Mouse (Mus musculus) lung, postnatal 36 days (tissue): ENCODE results near the gene Rnase11.
"Not testable (repeated sequence)": the region's sequence is repeated elsewhere in the genome, so short reads cannot be mapped to it uniquely, and the experiment has no call there.

Source experiments
- DNase-seq: peaks from one replicate; pipeline ENCODE4 v3.0.0; 2022; ENCODE audit warnings: mixed read lengths

Gene Rnase11

GRCm38 (mm10) chr14:51079180-51079579, 29.2 kb upstream of the Rnase11 start:
- DNase-seq: no peak

DNA sequence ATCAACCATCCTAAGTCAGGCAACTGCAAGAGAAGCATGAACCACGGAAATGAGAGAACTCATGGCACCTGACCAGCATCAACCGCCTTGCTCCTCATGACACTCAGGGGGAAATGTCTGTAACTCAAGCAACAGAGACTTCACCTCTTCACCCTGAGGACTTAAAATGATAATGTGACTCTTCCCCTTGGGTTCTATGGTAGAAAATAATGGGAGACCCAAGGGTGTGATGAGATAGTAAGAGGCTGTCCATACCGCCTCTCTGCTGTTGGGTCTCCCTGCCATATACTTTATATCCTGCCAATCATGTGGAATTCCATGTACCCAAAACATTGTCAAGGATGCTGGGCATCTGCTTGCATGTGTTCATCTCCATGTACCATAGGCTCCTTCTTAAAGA, 24.4 kb upstream of the Rnase11 start, which contains the start of gene Olfr750:
Gene Olfr750 (minus strand): TSS at position 101 of the 400 bp plus-strand sequence.
- DNase-seq: no peak

GRCm38 (mm10) chr14:51069617-51070016, 19.7 kb upstream of the Rnase11 start:
- peak; percentile 91 for DNase-seq

DNA sequence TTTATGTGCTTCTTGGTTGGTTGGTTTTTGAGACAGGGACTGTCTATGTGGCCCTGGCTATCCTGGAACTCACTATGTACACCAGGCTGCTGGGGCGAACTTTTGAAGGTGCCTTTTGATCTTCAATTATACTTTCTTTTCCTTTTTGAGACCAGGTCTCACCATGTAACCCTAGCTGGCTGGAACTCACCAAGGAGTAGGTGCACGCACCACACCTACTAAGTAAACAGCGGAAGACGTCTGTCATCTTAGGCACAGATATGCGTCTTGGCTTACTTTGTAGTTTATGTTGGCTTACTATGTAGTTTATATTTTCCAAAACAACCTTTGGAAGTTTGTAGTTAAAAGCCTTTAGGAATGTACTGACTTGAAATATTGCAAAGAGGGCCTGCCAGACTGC, 19.0 kb upstream of the Rnase11 start:
- DNase-seq: no peak

DNA sequence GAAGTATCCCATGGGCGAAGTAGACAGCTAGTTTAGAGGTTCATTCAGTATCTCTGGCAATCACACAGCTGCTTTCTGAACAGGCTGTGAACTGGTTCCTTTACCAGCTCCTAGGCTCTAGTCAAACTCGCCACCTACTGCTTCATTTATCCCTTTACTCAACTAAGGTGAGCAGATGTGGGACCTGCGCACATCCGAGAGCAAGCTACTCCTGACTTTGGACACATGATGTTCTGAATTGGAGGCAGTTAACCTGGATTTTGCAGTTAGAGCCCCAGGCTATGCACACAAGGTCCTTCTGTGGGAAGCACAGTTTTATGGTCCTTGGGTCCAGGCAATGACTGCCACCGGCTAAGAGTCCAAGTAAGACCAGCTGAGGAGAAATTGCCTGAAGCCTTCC, 10.8 kb upstream of the Rnase11 start:
- DNase-seq: no peak

DNA sequence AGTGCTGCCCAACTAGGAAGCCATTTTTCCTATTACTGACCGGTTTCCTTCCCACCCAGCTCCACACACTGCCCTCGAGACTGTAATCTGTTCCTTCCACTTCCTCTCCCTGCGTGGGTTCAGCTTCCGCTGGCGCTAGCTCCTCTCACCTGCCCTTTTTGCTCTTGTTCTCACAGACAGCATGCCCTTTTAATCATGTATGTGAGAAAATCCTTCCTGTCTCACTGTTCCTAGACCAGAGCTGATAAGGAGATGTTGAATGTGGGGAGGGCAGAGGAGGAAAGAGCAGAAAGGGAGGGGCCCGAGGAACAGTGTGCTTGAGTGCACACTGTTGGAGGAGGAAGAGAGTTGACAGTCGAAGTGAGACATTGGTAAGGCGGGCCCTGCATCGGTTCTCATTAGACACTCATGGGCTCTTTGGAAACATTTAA, 7.5 kb upstream of the Rnase11 start, which contains the start of gene Rnase12:
Gene Rnase12 (minus strand): TSS at position 261 of the 431 bp plus-strand sequence.
- DNase-seq: no peak

- DNase-seq: no peak
Observed at GRCm38 (mm10) chr14:51054243-51055237, 4.6 kb upstream of the Rnase11 start.

DNA sequence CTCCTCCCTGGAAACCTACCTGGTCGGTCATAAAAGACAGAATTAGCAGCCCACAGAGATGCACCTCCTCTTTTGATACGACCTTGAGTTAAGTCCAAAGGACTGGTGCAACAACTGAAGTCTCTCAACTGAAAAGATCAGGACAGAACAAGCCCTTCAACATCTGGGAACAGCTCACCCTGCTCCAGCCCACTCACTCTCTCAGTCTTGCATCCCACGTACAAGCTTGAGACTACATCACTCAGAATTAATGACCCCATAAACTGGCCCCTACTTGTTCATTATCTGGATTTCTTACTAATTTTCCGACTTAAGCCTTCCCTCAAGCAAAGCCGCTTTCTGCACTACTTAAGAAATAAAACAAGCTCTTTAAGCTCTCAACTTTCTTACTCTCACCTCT, 3.2 kb upstream of the Rnase11 start:
- no peak for DNase-seq

DNA sequence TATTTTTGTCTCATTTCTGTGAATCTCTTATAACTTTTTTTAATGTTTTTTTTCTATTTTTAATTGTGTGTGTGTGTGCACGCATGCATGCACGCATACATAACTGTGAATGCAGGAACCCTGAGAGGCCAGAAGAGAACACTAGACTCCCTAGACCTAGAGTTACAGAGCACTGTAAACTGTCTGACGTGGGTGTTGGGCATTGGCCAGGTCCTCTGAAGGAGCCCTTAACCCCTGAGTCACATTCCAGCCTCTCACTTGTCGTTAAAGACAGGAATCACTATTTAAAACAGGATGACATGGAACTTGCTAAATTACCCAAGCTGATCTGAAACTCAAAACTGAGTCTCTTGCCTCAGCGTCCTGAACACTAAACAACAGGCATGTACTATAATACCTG, 2.0 kb upstream of the Rnase11 start:
- no peak for DNase-seq

DNA sequence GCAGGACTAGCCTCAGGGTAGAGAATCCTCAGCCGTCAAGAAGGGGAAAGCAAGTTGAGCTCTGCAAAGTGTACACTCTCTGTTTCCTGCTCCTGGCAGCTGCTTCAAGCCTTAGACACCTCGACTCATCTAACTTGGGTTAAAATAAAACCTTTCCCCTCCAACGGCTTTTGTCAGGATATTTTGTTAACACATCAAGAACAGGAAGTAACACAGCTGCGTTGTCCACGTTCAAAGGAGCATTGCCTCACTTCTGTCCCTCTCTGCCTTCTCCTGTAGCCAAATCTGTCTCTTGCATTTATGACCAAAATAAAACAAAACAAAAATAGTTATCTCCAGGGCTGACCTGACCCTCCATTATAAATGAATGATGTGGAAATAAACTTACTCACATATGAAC, 2.1 kb downstream of the Rnase11 start:
- DNase-seq: no peak

- DNase-seq: no peak
Observed at GRCm38 (mm10) chr14:51041769-51042168, 8.2 kb downstream of the Rnase11 start, which contains the start of gene Rnase9. Gene Rnase9, minus strand, starts transcription at chr14:51041869.

GRCm38 (mm10) chr14:51036214-51036613, 13.7 kb downstream of the Rnase11 start:
- no peak for DNase-seq

DNA sequence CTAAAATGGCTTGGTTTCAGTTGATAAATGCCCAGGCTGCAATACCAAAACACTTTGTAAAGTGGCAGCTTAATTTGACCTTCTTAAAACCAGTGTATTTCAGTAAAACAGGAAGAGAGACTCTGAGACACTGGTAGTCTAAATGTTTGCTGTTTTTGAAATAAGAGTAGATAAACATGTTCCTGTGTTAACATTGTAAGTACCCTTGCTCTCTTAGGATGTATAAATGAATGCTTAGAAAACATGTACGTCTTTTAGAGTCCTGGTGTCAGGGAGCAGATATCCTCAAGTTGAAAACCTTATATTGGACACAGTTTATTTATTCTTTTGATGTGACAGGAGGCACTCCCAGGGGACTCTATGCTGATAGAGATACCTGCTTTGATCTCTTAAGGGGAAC, 14.8 kb downstream of the Rnase11 start:
- DNase-seq: no peak

DNA sequence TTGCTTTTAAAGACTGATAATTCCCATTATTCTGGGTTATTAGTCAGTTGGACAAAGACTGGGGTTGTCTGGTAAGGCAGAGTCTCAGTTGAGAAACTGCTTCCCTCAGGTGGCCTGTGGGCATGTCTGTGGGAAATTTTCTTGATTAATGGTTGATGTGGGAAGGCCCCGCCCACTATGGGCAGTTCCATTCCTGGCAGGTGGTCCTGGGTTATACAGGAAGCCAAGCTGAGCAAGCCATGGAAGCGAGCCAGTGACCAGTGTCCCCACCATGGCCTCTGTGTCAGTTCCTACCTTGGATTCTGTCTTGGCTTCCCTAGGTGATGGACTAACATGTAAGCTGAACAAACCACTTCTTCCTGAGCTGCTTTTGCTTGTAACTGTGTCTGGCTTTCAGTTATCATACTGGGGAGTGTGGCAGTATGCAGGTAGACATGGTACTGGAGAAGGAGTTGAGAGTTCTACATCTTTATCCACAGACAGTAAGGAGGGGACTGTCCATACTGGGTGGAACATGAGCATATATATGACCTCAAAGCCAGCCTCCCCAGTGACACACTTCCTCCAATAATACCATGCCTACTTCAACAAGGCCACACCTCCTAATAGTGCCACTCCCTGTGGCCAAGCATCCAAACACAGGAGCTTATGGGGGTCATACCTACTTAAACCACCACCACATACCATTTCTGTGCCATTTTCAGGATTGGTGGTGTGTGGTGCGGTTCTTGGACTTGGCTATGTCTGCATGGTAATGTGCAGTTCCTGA, 22.4 kb downstream of the Rnase11 start:
- no peak for DNase-seq

DNA sequence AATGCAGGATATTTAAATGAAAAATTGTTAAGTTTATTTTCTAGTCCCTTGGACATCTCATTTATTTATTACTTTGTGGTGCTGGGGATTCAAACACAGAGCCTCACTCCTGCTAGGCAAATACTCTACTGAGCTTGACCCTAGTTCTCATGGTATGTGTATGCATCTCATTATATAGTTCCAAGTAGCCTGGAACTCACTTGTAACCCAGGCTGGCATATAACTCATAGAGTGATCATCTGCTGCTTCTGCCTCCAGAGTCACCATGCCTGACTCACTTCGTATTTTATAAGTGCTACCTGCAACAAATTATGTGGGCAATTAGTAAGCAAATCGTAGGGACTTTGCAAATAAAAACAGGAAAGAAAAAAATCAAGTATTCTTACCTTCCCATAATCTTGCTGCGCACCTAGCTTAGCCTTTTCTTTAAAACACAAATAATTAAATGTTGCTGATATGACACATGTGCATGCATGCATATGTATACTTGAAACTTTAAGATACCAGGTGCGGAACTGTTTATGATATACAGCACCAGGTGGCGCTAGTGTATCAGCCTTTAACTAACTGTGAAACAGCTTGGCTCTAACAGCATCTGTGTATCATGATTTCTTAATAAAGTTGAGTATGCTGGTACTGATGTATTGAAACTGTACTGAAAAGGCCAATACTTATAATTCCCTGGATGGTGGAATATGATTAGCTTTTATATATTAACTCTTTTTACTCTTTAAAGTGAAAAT, 23.4 kb downstream of the Rnase11 start:
- peak; percentile 94 for DNase-seq

DNA sequence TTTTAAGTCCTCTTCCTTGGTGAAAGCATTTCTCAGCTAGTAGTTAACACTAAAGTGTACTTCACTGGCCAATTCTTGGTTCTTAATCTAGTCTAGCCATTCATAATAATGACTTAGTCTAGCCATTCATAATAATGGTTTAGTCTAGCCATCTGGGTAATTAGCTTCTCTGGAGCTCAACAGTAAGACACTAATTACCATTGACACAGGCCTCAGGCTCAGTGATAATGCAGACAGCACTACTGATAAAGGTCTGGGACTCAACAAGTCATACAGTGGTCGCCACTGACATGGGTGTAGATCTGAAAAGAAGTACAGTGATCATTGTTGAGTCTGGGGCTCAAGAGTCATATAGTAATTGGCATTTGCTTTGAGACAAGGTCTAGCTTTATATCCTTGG, 25.1 kb downstream of the Rnase11 start:
- no peak for DNase-seq

DNA sequence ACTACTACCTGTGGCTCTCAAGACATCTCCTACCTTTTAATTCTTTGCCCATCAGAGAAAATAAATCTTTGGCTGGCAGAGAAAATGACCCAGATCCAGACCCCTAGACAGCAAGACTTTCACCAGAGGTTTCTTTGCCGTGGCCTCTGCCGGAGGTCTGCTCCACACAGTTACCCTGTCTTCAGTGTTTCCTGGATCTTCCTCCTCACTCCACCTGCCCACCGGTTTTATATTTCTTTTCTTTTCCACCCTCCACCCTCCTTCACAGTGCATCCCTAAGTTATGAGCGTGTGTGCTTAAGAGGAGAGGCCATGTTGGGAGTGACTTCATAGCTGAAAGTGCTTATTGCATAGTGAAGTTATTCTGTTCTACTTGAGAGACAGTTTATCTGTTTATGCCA, 26.5 kb downstream of the Rnase11 start:
- DNase-seq: no peak

- peak; percentile 43 for DNase-seq
Observed at GRCm38 (mm10) chr14:51017256-51017655, 32.7 kb downstream of the Rnase11 start.

- no peak for DNase-seq
Observed at GRCm38 (mm10) chr14:51015780-51016179, 34.2 kb downstream of the Rnase11 start.

DNA sequence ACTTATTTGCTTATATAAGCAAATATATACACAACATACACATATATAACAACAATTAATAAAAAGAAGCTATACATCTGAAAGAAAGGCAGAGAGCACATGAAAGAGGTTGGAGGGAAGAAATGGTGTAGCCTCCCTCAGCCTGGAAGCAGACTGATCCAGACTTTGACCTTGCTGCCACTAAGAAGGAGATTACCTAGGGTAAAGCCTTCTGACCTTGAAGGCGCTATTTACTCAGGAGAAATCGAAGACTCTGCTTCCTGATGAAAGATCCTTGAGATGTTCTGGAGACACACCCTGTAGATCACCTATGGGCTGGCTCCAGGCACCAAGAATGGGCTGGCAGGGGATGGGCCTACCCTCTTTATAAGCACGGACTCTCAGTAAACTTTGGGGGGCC, 35.2 kb downstream of the Rnase11 start:
- DNase-seq: not testable (repeated sequence)

DNA sequence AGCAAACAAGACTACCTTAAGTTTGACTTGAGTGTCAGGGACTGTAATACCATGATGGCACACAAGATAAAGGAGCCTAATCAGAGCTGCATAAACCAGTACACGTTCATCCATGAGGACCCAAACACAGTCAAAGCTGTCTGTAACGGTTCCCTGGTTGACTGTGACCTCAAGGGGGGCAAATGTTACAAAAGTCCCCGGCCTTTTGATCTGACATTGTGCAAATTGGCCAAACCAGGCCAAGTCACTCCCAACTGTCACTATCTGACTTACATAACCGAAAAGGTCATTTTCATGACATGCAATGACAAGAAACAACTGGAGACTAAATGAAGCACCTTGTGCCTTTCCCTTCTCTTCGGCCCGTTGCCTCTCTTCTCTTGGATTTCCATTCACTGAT, 40.4 kb downstream of the Rnase11 start:
- peak; percentile 48 for DNase-seq

GRCm38 (mm10) chr14:51008781-51009180, 41.2 kb downstream of the Rnase11 start:
- no peak for DNase-seq
